Mouse (Mus musculus) layer of hippocampus, postnatal 25 days (tissue): ENCODE data around the gene Nfix. TPM values are rescaled to one million over a fixed set of nuclear protein-coding genes. Genes with fewer than 3 reads are reported as not detected.

ENCODE experiments used
- DNase-seq, 2 experiments: peaks; one replicate each; pipeline ENCODE4 v3.0.0; 2022; ENCODE audit warnings: mixed read lengths in 2 of 2, low spot score in 1 of 2; ENCODE audit errors: extremely low spot score in 1 of 2
- total RNA-seq, 2 experiments: library from RNA; stranded (reverse); gene quantifications; 2 replicates each; pipeline ENCODE4 v1.2.3; 2021

Gene Nfix
- total RNA-seq, 2 experiments from 2014 or later, result 406 to 477 TPM

- no peak for DNase-seq
Measured at GRCm38 (mm10) chr8:84657680-84658079, 142.5 kb downstream of the Nfix start.

DNA sequence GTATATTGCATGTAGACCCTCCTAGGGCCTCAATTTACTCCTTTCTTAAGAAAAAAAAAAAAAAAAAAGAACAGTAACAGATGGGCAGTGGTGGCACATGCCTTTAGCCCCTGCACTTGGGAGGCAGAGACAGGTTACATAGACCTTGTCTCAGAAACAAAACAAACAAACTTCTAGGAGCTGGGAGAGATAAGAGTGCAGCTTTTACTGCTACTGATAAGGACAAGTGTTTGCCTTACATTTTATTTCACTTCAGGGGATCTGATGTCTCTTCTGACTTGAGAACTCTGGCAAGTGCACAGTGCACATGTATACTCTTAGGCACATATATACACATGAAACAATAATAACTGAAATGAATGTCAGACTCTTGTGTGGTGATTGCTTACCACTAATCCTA is 142.9 kb downstream of the Nfix start:
- DNase-seq, result no peak

DNA sequence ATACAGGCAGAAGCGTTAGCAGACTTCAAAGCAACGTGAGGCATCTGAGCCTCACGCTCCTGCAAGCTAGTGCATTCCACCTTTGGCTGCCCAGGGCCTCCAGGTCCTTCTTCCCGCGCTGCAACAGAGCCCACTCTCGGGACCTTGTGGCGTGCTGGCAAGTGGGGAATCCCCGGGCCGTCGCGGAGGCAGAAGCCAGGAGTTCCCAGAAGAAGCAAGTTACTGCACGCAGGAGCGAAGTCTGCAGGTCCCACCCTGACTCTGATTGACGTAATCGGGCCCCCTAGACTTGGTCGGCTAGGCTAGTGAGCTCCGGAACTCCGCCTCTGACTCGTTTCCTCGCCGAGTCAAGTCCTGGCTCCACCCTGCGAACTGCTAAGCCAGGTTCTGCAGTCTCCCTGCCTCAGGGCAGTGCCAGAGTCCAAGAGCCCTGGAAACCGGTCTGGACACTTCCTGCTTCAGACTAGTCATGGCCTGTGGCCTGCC is 143.5 kb downstream of the Nfix start:
- no peak for DNase-seq

DNA sequence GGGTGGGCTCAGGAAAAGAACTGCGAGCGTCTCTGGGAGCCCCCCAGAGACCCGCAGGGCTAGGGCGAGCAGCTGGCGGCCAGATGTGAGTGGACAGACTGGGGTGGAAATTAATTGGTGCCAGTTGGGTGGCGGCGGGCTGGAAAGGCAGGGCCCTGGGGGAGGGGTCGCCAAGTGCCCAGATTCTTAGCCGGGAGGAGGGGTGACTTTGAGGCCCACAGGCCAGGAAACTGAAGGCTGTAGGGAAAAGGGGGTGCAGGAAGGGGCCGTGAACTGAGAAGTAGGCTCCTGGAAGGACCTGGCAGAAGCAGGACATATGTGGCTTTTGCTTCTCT is 144.0 kb downstream of the Nfix start:
- DNase-seq, result no peak

GRCm38 (mm10) chr8:84655336-84656190 is 144.6 kb downstream of the Nfix start:
- no peak for DNase-seq

DNA sequence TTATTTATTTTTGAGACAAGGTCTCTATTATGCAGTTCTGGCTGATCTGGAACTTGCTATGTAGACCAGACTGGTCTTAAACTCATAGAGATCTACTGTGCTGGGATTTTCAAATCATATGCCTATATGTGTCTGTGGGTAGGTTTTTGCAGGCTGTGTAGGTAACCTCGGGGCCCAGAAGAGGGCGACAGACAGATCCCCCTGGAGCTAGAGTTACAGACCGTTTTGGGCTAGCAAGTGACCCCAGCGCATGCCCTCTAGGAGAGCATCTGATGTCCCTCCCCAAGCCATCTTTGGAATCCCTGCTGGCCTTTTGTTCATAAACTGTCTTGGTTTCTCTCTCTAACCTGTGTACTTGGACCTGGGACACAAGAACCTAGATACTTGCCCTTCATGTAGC is 145.5 kb downstream of the Nfix start:
- DNase-seq, result no peak

- DNase-seq, result no peak
Measured at GRCm38 (mm10) chr8:84653092-84653631, 147.0 kb downstream of the Nfix start.

GRCm38 (mm10) chr8:84650213-84650612 is 149.9 kb downstream of the Nfix start:
- no peak for DNase-seq

Other genes starting within 250 kb of the Nfix start
- gene Ier2, start 137.5 kb downstream of the Nfix start, total RNA-seq, result 1 to 10 TPM; 8.8 to 9.6 TPM
- gene Trmt1, start 114.0 kb downstream of the Nfix start, total RNA-seq, result 100 to 1,000 TPM in 1 of 2 experiments, 10 to 100 TPM in 1; 83.4 to 101 TPM
- gene Nacc1, start 112.5 kb downstream of the Nfix start, total RNA-seq, result 10 to 100 TPM; 88.9 to 91.0 TPM
- gene Lyl1, start 98.9 kb downstream of the Nfix start, total RNA-seq, result 1 to 10 TPM; 2.1 to 2.8 TPM
- not detected for gene G430095P16Rik, start 77.3 kb downstream of the Nfix start, total RNA-seq
- 10 to 100 TPM in 1 of 2 experiments, 1 to 10 TPM in 1; 9.3 to 10.6 TPM for gene Dand5, start 22.5 kb upstream of the Nfix start, total RNA-seq
- gene Gadd45gip1, start 31.2 kb upstream of the Nfix start, total RNA-seq, result 10 to 100 TPM; 23.7 to 27.3 TPM
- 10 to 100 TPM; 67.0 to 69.7 TPM for gene Rad23a, start 40.3 kb upstream of the Nfix start, total RNA-seq
- 100 to 1,000 TPM; 473 to 552 TPM for gene Calr, start 46.6 kb upstream of the Nfix start, total RNA-seq
- gene Farsa, start 56.6 kb upstream of the Nfix start, total RNA-seq, result 10 to 100 TPM; 52.4 to 53.3 TPM
- 10 to 100 TPM; 16.5 to 18.0 TPM for gene Syce2, start 71.8 kb upstream of the Nfix start, total RNA-seq
- gene Gcdh, start 93.6 kb upstream of the Nfix start, total RNA-seq, result 10 to 100 TPM; 32.4 to 39.7 TPM
- under 1 TPM in 1 of 2 experiments, not detected in 1; 0.17 TPM for gene Klf1, start 101.6 kb upstream of the Nfix start, total RNA-seq
- 1 to 10 TPM; 3.7 to 4.3 TPM for gene Dnase2a, start 108.2 kb upstream of the Nfix start, total RNA-seq
- gene Mast1, start 137.0 kb upstream of the Nfix start, total RNA-seq, result 100 to 1,000 TPM in 1 of 2 experiments, 10 to 100 TPM in 1; 75.7 to 100 TPM
- 1 to 10 TPM in 1 of 2 experiments, under 1 TPM in 1; 0.47 to 1.3 TPM for gene Rtbdn, start 146.6 kb upstream of the Nfix start, total RNA-seq
- gene Gm49661, start 169.1 kb upstream of the Nfix start, total RNA-seq, result not detected
- 100 to 1,000 TPM; 335 to 353 TPM for gene Prdx2, start 169.2 kb upstream of the Nfix start, total RNA-seq
- gene Rnaseh2a, start 169.4 kb upstream of the Nfix start, total RNA-seq, result 10 to 100 TPM; 37.1 to 41.5 TPM
- 10 to 100 TPM; 67.9 to 68.8 TPM for gene Junb, start 178.4 kb upstream of the Nfix start, total RNA-seq
- gene Hook2, start 190.3 kb upstream of the Nfix start, total RNA-seq, result 1 to 10 TPM; 7.6 to 9.3 TPM
- gene Best2, start 214.2 kb upstream of the Nfix start, total RNA-seq, result not detected
- gene Asna1, start 224.9 kb upstream of the Nfix start, total RNA-seq, result 100 to 1,000 TPM; 116 to 128 TPM
- gene Trir, start 226.5 kb upstream of the Nfix start, total RNA-seq, result 100 to 1,000 TPM; 130 to 144 TPM
- 100 to 1,000 TPM; 145 to 159 TPM for gene Tnpo2, start 236.6 kb upstream of the Nfix start, total RNA-seq